Mouse (Mus musculus): ENCODE results near the gene 1600002K03Rik. TPM values are rescaled to one million over a fixed set of nuclear protein-coding genes. Genes with fewer than 3 reads are reported as not detected.
"Not testable (repeated sequence)": the region's sequence is repeated elsewhere in the genome, so short reads cannot be mapped to it uniquely, and the experiment has no call there.

1600002K03Rik gene
- polyA plus RNA-seq, 1 experiment from 2014 or later = 7.8 TPM

DNA sequence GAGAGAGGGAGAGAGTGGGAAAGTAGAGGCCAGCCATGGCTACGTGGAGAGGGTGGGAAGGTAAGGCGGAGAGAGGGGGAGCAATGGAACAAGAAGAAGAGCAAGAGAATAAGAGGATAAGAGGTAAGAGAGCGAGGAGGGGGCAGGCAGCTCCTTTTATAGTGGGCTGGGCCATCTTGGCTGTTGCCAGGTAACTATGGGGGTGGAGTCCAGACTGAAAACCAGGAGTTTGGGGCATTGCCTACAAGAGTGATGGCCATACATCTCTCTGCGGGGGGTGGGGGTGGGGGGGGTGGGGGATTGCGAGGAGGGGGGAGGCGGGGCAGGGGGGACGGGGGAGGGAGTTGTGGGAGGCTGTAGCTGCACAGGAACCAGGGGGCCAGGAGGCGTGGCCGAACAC is 47.9 kb downstream of the 1600002K03Rik start:
- no peak for ATAC-seq (ENCODE audit: low read depth)
- no peaks in the 10 kb centered on the region for H3K36me3 ChIP-seq (ENCODE audit: control insufficient read depth, insufficient read depth, low read length)
- WGBS = 23% methylated on average over 9 of the region's 9 CpGs
- no peaks in the 10 kb centered on the region for H3K27me3 ChIP-seq (ENCODE audit: control insufficient read depth, insufficient read depth, low read length)
- H3K27ac ChIP-seq (ENCODE audit: low read depth, low read length) = no peak overlapping the region
- H3K4me1 ChIP-seq (ENCODE audit: control insufficient read depth, insufficient read depth, low read length) = no peaks in the 10 kb centered on the region
- no peak overlapping the region for H3K4me2 ChIP-seq (ENCODE audit: low read depth, low read length)
- H3K9ac ChIP-seq (replicated peaks; ENCODE audit: low read depth, low read length) = no peak overlapping the region
- H3K9me3 ChIP-seq (ENCODE audit: control insufficient read depth, low read length) = no peaks in the 10 kb centered on the region
- H3K4me3 ChIP-seq (ENCODE audit: low read depth, low read length) = no peak overlapping the region

DNA sequence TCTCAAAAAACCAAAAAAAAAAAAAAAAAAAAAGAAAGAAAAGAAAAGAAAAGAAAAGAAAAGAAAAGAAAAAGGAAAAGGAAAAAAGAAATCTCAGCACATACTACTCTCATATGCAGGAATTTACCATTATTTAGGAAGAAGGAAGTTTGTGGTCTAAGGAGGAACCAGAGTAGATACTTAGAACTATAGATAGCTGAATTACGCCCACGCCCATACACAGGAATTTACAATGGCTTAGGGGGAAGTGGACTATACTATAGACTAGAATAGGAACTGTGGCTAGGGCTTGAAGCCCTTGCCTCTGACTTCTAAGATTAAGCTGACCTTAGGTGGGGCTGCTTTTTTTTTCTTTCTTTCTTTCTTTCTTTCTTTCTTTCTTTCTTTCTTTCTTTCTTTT is 50.4 kb downstream of the 1600002K03Rik start:
- not testable (repeated sequence) for H3K27me3 ChIP-seq (ENCODE audit: control insufficient read depth, insufficient read depth, low read length); ATAC-seq (ENCODE audit: low read depth); H3K4me3 ChIP-seq (ENCODE audit: low read depth, low read length); H3K4me2 ChIP-seq (ENCODE audit: low read depth, low read length); H3K36me3 ChIP-seq (ENCODE audit: control insufficient read depth, insufficient read depth, low read length); H3K27ac ChIP-seq (ENCODE audit: low read depth, low read length); H3K9ac ChIP-seq (replicated peaks; ENCODE audit: low read depth, low read length); H3K9me3 ChIP-seq (ENCODE audit: control insufficient read depth, low read length)
- H3K4me1 ChIP-seq (ENCODE audit: control insufficient read depth, insufficient read depth, low read length) = peaks cover 12% of the 10 kb centered on the region
- 80% methylated on average over 2 of the region's 2 CpGs for WGBS

Other genes with a start within 250 kb of the 1600002K03Rik start
- 3.3 and 5.1 TPM in 2 replicates for gene Arid3a, start 245.9 kb upstream of the 1600002K03Rik start, polyA plus RNA-seq (2014; fragmentation: Nextera tagmentation; extraction: Ambion mirVana)
- gene Wdr18, start 212.8 kb upstream of the 1600002K03Rik start, polyA plus RNA-seq (2014; fragmentation: Nextera tagmentation; extraction: Ambion mirVana) = 87.0 and 103 TPM in 2 replicates
- 0.43 and 0.61 TPM in 2 replicates for gene Grin3b, start 202.2 kb upstream of the 1600002K03Rik start, polyA plus RNA-seq (2014; fragmentation: Nextera tagmentation; extraction: Ambion mirVana)
- 19.2 and 21.1 TPM in 2 replicates for gene Tmem259, start 188.6 kb upstream of the 1600002K03Rik start, polyA plus RNA-seq (2014; fragmentation: Nextera tagmentation; extraction: Ambion mirVana)
- 9.9 and 40.0 TPM in 2 replicates for gene Cnn2, start 184.4 kb upstream of the 1600002K03Rik start, polyA plus RNA-seq (2014; fragmentation: Nextera tagmentation; extraction: Ambion mirVana)
- 4.3 and 6.7 TPM in 2 replicates for gene Abca7, start 176.4 kb upstream of the 1600002K03Rik start, polyA plus RNA-seq (2014; fragmentation: Nextera tagmentation; extraction: Ambion mirVana)
- 0.83 and 1.8 TPM in 2 replicates for gene Arhgap45, start 156.3 kb upstream of the 1600002K03Rik start, polyA plus RNA-seq (2014; fragmentation: Nextera tagmentation; extraction: Ambion mirVana)
- 138 and 145 TPM in 2 replicates for gene Polr2e, start 133.1 kb upstream of the 1600002K03Rik start, polyA plus RNA-seq (2014; fragmentation: Nextera tagmentation; extraction: Ambion mirVana)
- gene Gpx4, start 125.8 kb upstream of the 1600002K03Rik start, polyA plus RNA-seq (2014; fragmentation: Nextera tagmentation; extraction: Ambion mirVana) = 512 and 546 TPM in 2 replicates
- 12.9 and 13.3 TPM in 2 replicates for gene Sbno2, start 67.4 kb upstream of the 1600002K03Rik start, polyA plus RNA-seq (2014; fragmentation: Nextera tagmentation; extraction: Ambion mirVana)
- gene Stk11, start 57.1 kb upstream of the 1600002K03Rik start, polyA plus RNA-seq (2014; fragmentation: Nextera tagmentation; extraction: Ambion mirVana) = 21.3 and 26.0 TPM in 2 replicates
- 472 and 519 TPM in 2 replicates for gene Atp5d, start 34.3 kb upstream of the 1600002K03Rik start, polyA plus RNA-seq (2014; fragmentation: Nextera tagmentation; extraction: Ambion mirVana)
- gene Cbarp, start 32.1 kb upstream of the 1600002K03Rik start, polyA plus RNA-seq (2014; fragmentation: Nextera tagmentation; extraction: Ambion mirVana) = 82.2 and 101 TPM in 2 replicates
- 38.8 and 39.8 TPM in 2 replicates for gene Midn, start 24.7 kb upstream of the 1600002K03Rik start, polyA plus RNA-seq (2014; fragmentation: Nextera tagmentation; extraction: Ambion mirVana)
- 249 and 286 TPM in 2 replicates for gene Cirbp, start 7.0 kb upstream of the 1600002K03Rik start, polyA plus RNA-seq (2014; fragmentation: Nextera tagmentation; extraction: Ambion mirVana)
- gene Efna2, start 6.5 kb downstream of the 1600002K03Rik start, polyA plus RNA-seq (2014; fragmentation: Nextera tagmentation; extraction: Ambion mirVana) = 24.0 and 25.9 TPM in 2 replicates
- gene Mum1, start 53.5 kb downstream of the 1600002K03Rik start, polyA plus RNA-seq (2014; fragmentation: Nextera tagmentation; extraction: Ambion mirVana) = 35.0 and 37.4 TPM in 2 replicates
- 309 and 366 TPM in 2 replicates for gene Ndufs7, start 76.2 kb downstream of the 1600002K03Rik start, polyA plus RNA-seq (2014; fragmentation: Nextera tagmentation; extraction: Ambion mirVana)
- gene Gamt, start 88.1 kb downstream of the 1600002K03Rik start, polyA plus RNA-seq (2014; fragmentation: Nextera tagmentation; extraction: Ambion mirVana) = 18.6 and 25.8 TPM in 2 replicates
- 37.5 and 39.8 TPM in 2 replicates for gene Dazap1, start 88.5 kb downstream of the 1600002K03Rik start, polyA plus RNA-seq (2014; fragmentation: Nextera tagmentation; extraction: Ambion mirVana)
- gene Rps15, start 119.5 kb downstream of the 1600002K03Rik start, polyA plus RNA-seq (2014; fragmentation: Nextera tagmentation; extraction: Ambion mirVana) = 537 and 599 TPM in 2 replicates
- gene Apc2, start 123.0 kb downstream of the 1600002K03Rik start, polyA plus RNA-seq (2014; fragmentation: Nextera tagmentation; extraction: Ambion mirVana) = 169 and 231 TPM in 2 replicates
- 21.3 and 23.8 TPM in 2 replicates for gene 2310011J03Rik, start 147.6 kb downstream of the 1600002K03Rik start, polyA plus RNA-seq (2014; fragmentation: Nextera tagmentation; extraction: Ambion mirVana)
- gene Pcsk4, start 156.6 kb downstream of the 1600002K03Rik start, polyA plus RNA-seq (2014; fragmentation: Nextera tagmentation; extraction: Ambion mirVana) = 4.9 and 5.1 TPM in 2 replicates
- gene Reep6, start 157.0 kb downstream of the 1600002K03Rik start, polyA plus RNA-seq (2014; fragmentation: Nextera tagmentation; extraction: Ambion mirVana) = 3.9 and 5.4 TPM in 2 replicates
- 0.09 and 2.5 TPM in 2 replicates for gene Adamtsl5, start 175.5 kb downstream of the 1600002K03Rik start, polyA plus RNA-seq (2014; fragmentation: Nextera tagmentation; extraction: Ambion mirVana)
- 2.4 and 3.4 TPM in 2 replicates for gene Plk5, start 183.5 kb downstream of the 1600002K03Rik start, polyA plus RNA-seq (2014; fragmentation: Nextera tagmentation; extraction: Ambion mirVana)
- 11.5 and 12.2 TPM in 2 replicates for gene Mex3d, start 214.7 kb downstream of the 1600002K03Rik start, polyA plus RNA-seq (2014; fragmentation: Nextera tagmentation; extraction: Ambion mirVana)
- gene Mbd3, start 226.6 kb downstream of the 1600002K03Rik start, polyA plus RNA-seq (2014; fragmentation: Nextera tagmentation; extraction: Ambion mirVana) = 162 and 166 TPM in 2 replicates
- gene Uqcr11, start 233.9 kb downstream of the 1600002K03Rik start, polyA plus RNA-seq (2014; fragmentation: Nextera tagmentation; extraction: Ambion mirVana) = 674 and 791 TPM in 2 replicates